Mouse (Mus musculus) brain, adult 2 months (tissue): ENCODE results near the gene Tmx1.

ENCODE experiments used
- DNase-seq: peaks from one replicate; pipeline ENCODE4 v3.0.0; 2011; ENCODE audit warnings: low read depth, low spot score

The Tmx1 gene

DNA sequence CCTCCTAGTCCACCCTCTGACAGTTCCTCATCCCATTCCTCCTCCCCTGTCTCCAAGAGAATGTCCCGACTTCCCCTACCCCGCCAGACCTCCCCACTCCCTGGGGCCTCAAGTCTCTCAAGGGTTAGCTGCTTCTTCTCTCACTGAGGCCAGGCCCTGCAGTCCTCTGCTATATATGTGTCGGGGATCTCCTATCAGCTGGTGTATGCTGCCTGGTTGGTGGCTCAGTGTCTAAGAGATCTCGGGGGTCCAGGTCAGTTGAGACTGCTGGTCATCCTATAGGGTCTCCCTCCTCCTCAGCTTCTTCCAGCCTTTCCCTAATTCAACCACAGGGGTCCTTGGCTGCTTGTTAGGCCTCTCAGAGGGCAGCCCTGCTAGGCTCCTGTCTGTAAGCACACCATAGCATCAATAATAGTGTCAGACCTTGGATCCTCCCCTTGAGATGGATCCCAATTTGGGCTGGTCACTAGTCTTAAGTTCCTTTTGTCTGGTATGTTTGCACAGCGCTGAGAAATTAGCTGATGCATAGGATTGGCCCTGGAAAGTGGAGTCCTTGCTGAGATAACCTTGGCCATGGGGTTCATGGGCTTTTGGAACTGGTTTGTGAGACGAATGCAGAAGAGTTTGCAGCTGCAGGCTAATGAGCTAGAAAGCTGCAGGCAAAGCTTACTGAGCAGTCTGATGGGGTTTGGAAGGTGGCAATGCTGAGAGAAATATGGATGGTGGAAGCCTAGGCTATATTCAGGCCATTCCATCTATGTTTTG, 34.0 kb downstream of the Tmx1 start:
- DNase-seq, result no peak

DNA sequence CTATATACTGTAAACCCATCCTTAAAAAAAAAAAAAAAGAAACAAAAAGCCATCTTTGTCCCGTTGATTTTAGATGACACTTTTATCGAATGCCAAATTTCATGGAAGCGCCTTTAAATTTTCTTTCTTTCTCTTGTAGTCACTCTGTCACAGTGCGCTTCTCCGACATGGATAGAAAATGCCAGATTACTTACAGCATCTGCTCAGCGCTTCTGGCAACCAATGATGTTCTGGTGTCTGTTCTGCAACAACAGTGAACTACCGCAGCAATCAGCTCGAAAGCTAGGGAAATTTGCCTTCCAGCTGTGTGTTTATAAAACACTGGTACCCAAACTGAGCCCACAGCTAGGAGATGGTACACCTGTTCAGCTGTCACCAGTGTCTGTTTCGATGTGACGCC, 39.5 kb downstream of the Tmx1 start:
- DNase-seq, result peak; percentile 56

GRCm38 (mm10) chr12:70494494-70495281, 41.8 kb downstream of the Tmx1 start:
- peak; percentile 85 for DNase-seq

DNA sequence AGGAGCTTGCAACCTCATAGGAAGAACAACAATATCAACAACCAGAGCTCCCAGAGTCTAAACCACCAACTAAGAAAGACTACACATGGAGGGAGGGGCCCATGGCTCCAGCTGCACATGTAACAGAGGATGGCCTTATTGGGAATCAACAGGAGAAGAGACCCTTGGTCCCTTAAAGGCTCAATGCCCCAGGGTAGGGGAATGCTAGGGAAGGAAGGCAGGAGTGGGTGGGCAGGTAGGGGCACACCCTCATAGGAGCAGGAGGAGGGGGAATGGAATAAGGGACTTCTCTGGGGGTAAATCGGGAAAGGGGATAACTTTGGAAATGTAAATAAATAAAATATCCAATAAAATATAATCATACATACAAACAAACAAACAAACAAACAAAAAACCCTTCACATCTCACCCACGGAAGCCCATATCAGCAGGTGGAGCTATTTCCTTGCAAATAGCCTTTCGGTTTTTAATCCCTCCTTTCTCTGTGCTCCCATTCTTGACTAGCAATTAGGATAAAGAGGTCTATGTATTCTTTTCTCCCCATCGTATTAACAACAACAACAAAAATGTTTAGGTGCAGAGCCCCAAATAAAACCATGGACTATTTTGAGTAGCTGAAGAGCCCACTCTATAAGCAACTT, 42.5 kb downstream of the Tmx1 start:
- DNase-seq, result peak; percentile 75

GRCm38 (mm10) chr12:70498091-70498490, 45.2 kb downstream of the Tmx1 start:
- DNase-seq, result peak; percentile 49

DNA sequence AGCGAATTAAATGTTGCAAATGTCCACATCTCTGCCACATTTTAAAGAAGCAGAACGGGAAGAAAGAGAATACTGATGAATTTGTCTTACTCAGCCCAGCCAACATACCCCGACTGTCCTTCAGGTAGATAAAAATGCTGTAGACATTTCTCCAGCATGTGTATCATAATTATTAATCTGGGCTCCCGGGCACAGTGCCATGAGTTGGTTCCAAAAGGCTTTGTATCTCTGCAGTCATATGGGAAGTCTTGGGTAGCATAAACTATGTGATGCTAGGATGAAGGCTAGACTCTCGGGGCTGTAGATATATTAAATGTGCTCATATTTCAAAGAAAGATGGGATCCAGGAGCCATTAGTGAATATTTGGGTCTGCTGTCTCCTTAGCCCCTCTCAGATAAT, 53.1 kb downstream of the Tmx1 start:
- DNase-seq, result no peak

DNA sequence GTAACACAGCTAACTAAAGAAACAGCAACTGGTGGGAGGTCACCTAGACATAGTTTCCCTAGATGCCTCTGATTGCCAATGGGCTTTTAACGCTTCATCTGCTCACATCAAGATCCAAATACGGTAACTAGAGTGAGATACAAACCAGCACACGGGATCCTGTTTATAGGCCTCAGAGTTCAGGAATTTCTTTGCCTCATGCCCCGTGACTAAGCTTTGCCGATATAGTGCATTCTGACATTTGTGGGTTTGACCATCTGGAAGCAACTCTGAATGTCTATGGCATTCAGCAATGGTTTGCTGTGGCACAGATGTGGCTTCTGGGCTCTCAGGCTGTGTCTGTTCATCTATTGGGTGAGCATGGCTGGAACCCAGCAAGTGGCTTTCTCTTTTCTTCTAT, 59.1 kb downstream of the Tmx1 start:
- peak; percentile 41 for DNase-seq

GRCm38 (mm10) chr12:70512431-70512830, 59.5 kb downstream of the Tmx1 start:
- DNase-seq, result no peak
